Mouse (Mus musculus): ENCODE results near the gene Il27. TPM values are rescaled to one million over a fixed set of nuclear protein-coding genes. Genes with fewer than 3 reads are reported as not detected.
A peak's percentile ranks its signal among the peaks of the same experiment; 100 is the strongest.

The Il27 gene
- polyA plus RNA-seq, 1 experiment from 2014 or later = not detected

GRCm38 (mm10) chr7:126566094-126566765 lies 28.5 kb downstream of the Il27 start, which contains the start of gene Eif3c:
Eif3c (minus strand) TSS chr7:126566411.
- no peaks in the 10 kb centered on the region for H3K9me3 ChIP-seq (ENCODE audit: control insufficient read depth, low read length)
- H3K4me3 ChIP-seq (ENCODE audit: low read length) = peak within 1 kb of the TSS; percentile 96
- WGBS = under 1% methylated on average over 46 of the region's 46 CpGs
- peak within 1 kb of the TSS; percentile 56 for H3K4me2 ChIP-seq (ENCODE audit: low read depth, low read length)
- ATAC-seq = peak; percentile 98
- H3K27me3 ChIP-seq (replicated peaks; ENCODE audit: control insufficient read depth, insufficient read depth, low read length) = no peaks in the 10 kb centered on the region
- H3K9ac ChIP-seq (ENCODE audit: low read depth, low read length) = peak within 1 kb of the TSS; percentile 93
- H3K27ac ChIP-seq (ENCODE audit: low read length) = peak within 1 kb of the TSS; percentile 85
- peaks cover 21% of the 10 kb centered on the region for H3K36me3 ChIP-seq (ENCODE audit: control insufficient read depth, insufficient read depth, low read length)
- no peaks in the 10 kb centered on the region; the same call in 1 of the 2 replicates for H3K4me1 ChIP-seq (ENCODE audit: control insufficient read depth, insufficient read depth, low read length)

- under 1% methylated on average over 28 of the region's 28 CpGs for WGBS
- Histone ChIP-seq H3K9ac (ENCODE audit: low read depth, low read length) (peak overlapping the region; percentile 93), H3K9me3 (ENCODE audit: control insufficient read depth, low read length) (no peaks in the 10 kb centered on the region), H3K4me2 (ENCODE audit: low read depth, low read length) (peak overlapping the region; percentile 56), H3K27me3 (replicated peaks; ENCODE audit: control insufficient read depth, insufficient read depth, low read length) (no peaks in the 10 kb centered on the region), H3K27ac (ENCODE audit: low read length) (peak overlapping the region; percentile 85), H3K4me3 (ENCODE audit: low read length) (peak overlapping the region; percentile 96), H3K4me1 (ENCODE audit: control insufficient read depth, insufficient read depth, low read length) (no peaks in the 10 kb centered on the region; the same call in 1 of the 2 replicates), H3K36me3 (ENCODE audit: control insufficient read depth, insufficient read depth, low read length) (peaks cover 21% of the 10 kb centered on the region)
- ATAC-seq = peak; percentile 43; the same call in 1 of the 2 replicates
Observed at GRCm38 (mm10) chr7:126565693-126566092, 29.0 kb downstream of the Il27 start.

GRCm38 (mm10) chr7:126556635-126557034 lies 38.1 kb downstream of the Il27 start:
- no peak overlapping the region for H3K9ac ChIP-seq (ENCODE audit: low read depth, low read length)
- no peak overlapping the region for H3K27ac ChIP-seq (ENCODE audit: low read length)
- no peaks in the 10 kb centered on the region for H3K9me3 ChIP-seq (ENCODE audit: control insufficient read depth, low read length)
- H3K36me3 ChIP-seq (ENCODE audit: control insufficient read depth, insufficient read depth, low read length) = peaks cover 33% of the 10 kb centered on the region
- H3K4me3 ChIP-seq (ENCODE audit: low read length) = no peak overlapping the region
- WGBS = 95% methylated on average over 5 of the region's 5 CpGs
- no peak overlapping the region for H3K4me2 ChIP-seq (ENCODE audit: low read depth, low read length)
- H3K27me3 ChIP-seq (replicated peaks; ENCODE audit: control insufficient read depth, insufficient read depth, low read length) = no peaks in the 10 kb centered on the region
- no peaks in the 10 kb centered on the region for H3K4me1 ChIP-seq (ENCODE audit: control insufficient read depth, insufficient read depth, low read length)
- no peak for ATAC-seq

- 95% methylated on average over 1 of the region's 1 CpGs for WGBS
- ATAC-seq = no peak
- Histone ChIP-seq H3K27ac (ENCODE audit: low read length) (no peak overlapping the region), H3K4me3 (ENCODE audit: low read length) (no peak overlapping the region), H3K4me2 (ENCODE audit: low read depth, low read length) (no peak overlapping the region), H3K27me3 (replicated peaks; ENCODE audit: control insufficient read depth, insufficient read depth, low read length) (no peaks in the 10 kb centered on the region), H3K9me3 (ENCODE audit: control insufficient read depth, low read length) (no peaks in the 10 kb centered on the region), H3K4me1 (ENCODE audit: control insufficient read depth, insufficient read depth, low read length) (no peaks in the 10 kb centered on the region), H3K9ac (ENCODE audit: low read depth, low read length) (no peak overlapping the region), H3K36me3 (ENCODE audit: control insufficient read depth, insufficient read depth, low read length) (peaks cover 35% of the 10 kb centered on the region)
Observed at GRCm38 (mm10) chr7:126554796-126555195, 39.9 kb downstream of the Il27 start.

GRCm38 (mm10) chr7:126545631-126546030 lies 49.1 kb downstream of the Il27 start:
- H3K4me3 ChIP-seq (ENCODE audit: low read length) = no peak overlapping the region
- H3K4me2 ChIP-seq (ENCODE audit: low read depth, low read length) = no peak overlapping the region
- WGBS = 87% methylated on average over 2 of the region's 2 CpGs
- no peak overlapping the region for H3K27ac ChIP-seq (ENCODE audit: low read length)
- H3K9ac ChIP-seq (ENCODE audit: low read depth, low read length) = no peak overlapping the region
- peaks cover 8% of the 10 kb centered on the region for H3K36me3 ChIP-seq (ENCODE audit: control insufficient read depth, insufficient read depth, low read length)
- no peaks in the 10 kb centered on the region for H3K27me3 ChIP-seq (replicated peaks; ENCODE audit: control insufficient read depth, insufficient read depth, low read length)
- H3K9me3 ChIP-seq (ENCODE audit: control insufficient read depth, low read length) = no peaks in the 10 kb centered on the region
- no peaks in the 10 kb centered on the region for H3K4me1 ChIP-seq (ENCODE audit: control insufficient read depth, insufficient read depth, low read length)
- ATAC-seq = no peak

- no peak overlapping the region for H3K4me2 ChIP-seq (ENCODE audit: low read depth, low read length)
- WGBS = 92% methylated on average over 1 of the region's 1 CpGs
- ATAC-seq = no peak
- H3K4me3 ChIP-seq (ENCODE audit: low read length) = no peak overlapping the region
- no peaks in the 10 kb centered on the region; the same call in 1 of the 2 replicates for H3K27me3 ChIP-seq (replicated peaks; ENCODE audit: control insufficient read depth, insufficient read depth, low read length)
- no peaks in the 10 kb centered on the region for H3K9me3 ChIP-seq (ENCODE audit: control insufficient read depth, low read length)
- H3K9ac ChIP-seq (ENCODE audit: low read depth, low read length) = no peak overlapping the region
- no peak overlapping the region for H3K27ac ChIP-seq (ENCODE audit: low read length)
- H3K36me3 ChIP-seq (ENCODE audit: control insufficient read depth, insufficient read depth, low read length) = peaks cover 3% of the 10 kb centered on the region
- no peaks in the 10 kb centered on the region for H3K4me1 ChIP-seq (ENCODE audit: control insufficient read depth, insufficient read depth, low read length)
Observed at GRCm38 (mm10) chr7:126541661-126542060, 53.1 kb downstream of the Il27 start.

Small RNA genes lying within 50 kb of the gene (microRNA-seq; reads per million reads assigned to microRNA genes)
- 1.6 reads per million for gene Mir7059

Other genes with a start within 250 kb of the Il27 start
- 0.78 and 1.3 TPM in 2 replicates for gene Lat, start 225.4 kb downstream of the Il27 start, polyA plus RNA-seq (2015; fragmentation: Nextera tagmentation; extraction: Ambion mirVana)
- 70.0 and 76.2 TPM in 2 replicates for gene Spns1, start 217.5 kb downstream of the Il27 start, polyA plus RNA-seq (2015; fragmentation: Nextera tagmentation; extraction: Ambion mirVana)
- 0.99 and 1.4 TPM in 2 replicates for gene Nfatc2ip, start 198.2 kb downstream of the Il27 start, polyA plus RNA-seq (2015; fragmentation: Nextera tagmentation; extraction: Ambion mirVana)
- gene Cd19, start 180.1 kb downstream of the Il27 start, polyA plus RNA-seq (2015; fragmentation: Nextera tagmentation; extraction: Ambion mirVana) = 0.28 and 0.37 TPM in 2 replicates
- gene Rabep2, start 166.2 kb downstream of the Il27 start, polyA plus RNA-seq (2015; fragmentation: Nextera tagmentation; extraction: Ambion mirVana) = 22.6 and 25.0 TPM in 2 replicates
- gene Atp2a1, start 131.8 kb downstream of the Il27 start, polyA plus RNA-seq (2015; fragmentation: Nextera tagmentation; extraction: Ambion mirVana) = 1.1 and 1.3 TPM in 2 replicates
- 43.2 and 44.6 TPM in 2 replicates for gene Sh2b1, start 119.5 kb downstream of the Il27 start, polyA plus RNA-seq (2015; fragmentation: Nextera tagmentation; extraction: Ambion mirVana)
- 229 and 244 TPM in 2 replicates for gene Tufm, start 107.6 kb downstream of the Il27 start, polyA plus RNA-seq (2015; fragmentation: Nextera tagmentation; extraction: Ambion mirVana)
- 25.8 and 29.4 TPM in 2 replicates for gene Atxn2l, start 91.5 kb downstream of the Il27 start, polyA plus RNA-seq (2015; fragmentation: Nextera tagmentation; extraction: Ambion mirVana)
- 180 and 194 TPM in 2 replicates for gene Eif3c, start 28.5 kb downstream of the Il27 start, polyA plus RNA-seq (2015; fragmentation: Nextera tagmentation; extraction: Ambion mirVana)
- 0.65 and 1.5 TPM in 2 replicates for gene Apobr, start 10.0 kb downstream of the Il27 start, polyA plus RNA-seq (2015; fragmentation: Nextera tagmentation; extraction: Ambion mirVana)
- gene Cln3, start 9.1 kb downstream of the Il27 start, polyA plus RNA-seq (2015; fragmentation: Nextera tagmentation; extraction: Ambion mirVana) = 44.7 and 54.7 TPM in 2 replicates
- gene Nupr1, start 35.9 kb upstream of the Il27 start, polyA plus RNA-seq (2015; fragmentation: Nextera tagmentation; extraction: Ambion mirVana) = 70.8 and 73.3 TPM in 2 replicates
- 42.7 and 49.8 TPM in 2 replicates for gene Sgf29, start 54.4 kb upstream of the Il27 start, polyA plus RNA-seq (2015; fragmentation: Nextera tagmentation; extraction: Ambion mirVana)
- 7.5 and 7.6 TPM in 2 replicates for gene Sult1a1, start 81.5 kb upstream of the Il27 start, polyA plus RNA-seq (2015; fragmentation: Nextera tagmentation; extraction: Ambion mirVana)
- 111 and 112 TPM in 2 replicates for gene Bola2, start 100.5 kb upstream of the Il27 start, polyA plus RNA-seq (2015; fragmentation: Nextera tagmentation; extraction: Ambion mirVana)
- gene Slx1b, start 100.8 kb upstream of the Il27 start, polyA plus RNA-seq (2015; fragmentation: Nextera tagmentation; extraction: Ambion mirVana) = 8.3 and 8.9 TPM in 2 replicates
- gene Coro1a, start 112.8 kb upstream of the Il27 start, polyA plus RNA-seq (2015; fragmentation: Nextera tagmentation; extraction: Ambion mirVana) = 38.0 and 38.7 TPM in 2 replicates
- 122 and 126 TPM in 2 replicates for gene Mapk3, start 164.7 kb upstream of the Il27 start, polyA plus RNA-seq (2015; fragmentation: Nextera tagmentation; extraction: Ambion mirVana)
- gene Gdpd3, start 171.4 kb upstream of the Il27 start, polyA plus RNA-seq (2015; fragmentation: Nextera tagmentation; extraction: Ambion mirVana) = 1.4 and 2.1 TPM in 2 replicates
- 59.5 and 61.5 TPM in 2 replicates for gene Ypel3, start 182.0 kb upstream of the Il27 start, polyA plus RNA-seq (2015; fragmentation: Nextera tagmentation; extraction: Ambion mirVana)
- gene Tbx6, start 186.5 kb upstream of the Il27 start, polyA plus RNA-seq (2015; fragmentation: Nextera tagmentation; extraction: Ambion mirVana) = 0.36 and 0.37 TPM in 2 replicates
- gene Ppp4c, start 197.6 kb upstream of the Il27 start, polyA plus RNA-seq (2015; fragmentation: Nextera tagmentation; extraction: Ambion mirVana) = 213 and 215 TPM in 2 replicates
- 1.0 and 1.4 TPM in 2 replicates for gene Fam57b, start 202.7 kb upstream of the Il27 start, polyA plus RNA-seq (2015; fragmentation: Nextera tagmentation; extraction: Ambion mirVana)
- gene 4930451I11Rik, start 236.7 kb upstream of the Il27 start, polyA plus RNA-seq (2015; fragmentation: Nextera tagmentation; extraction: Ambion mirVana) = not detected in 2 replicates

All from intestine, embryonic 16.5 days (tissue).